Mouse (Mus musculus) kidney, postnatal 0 days (tissue): ENCODE results near the gene Fhl1. TPM values are rescaled to one million over a fixed set of nuclear protein-coding genes. Genes with fewer than 3 reads are reported as not detected.
A peak's percentile ranks its signal among the peaks of the same experiment; 100 is the strongest.

ENCODE experiments used
- ATAC-seq: fragments of 200-750 bp; cut with Nextera tagmentation; replicated peaks from 2 replicates; pipeline ENCODE4 v1.8.0; 2017; ENCODE audit warnings: low read depth, moderate number of reproducible peaks, moderate TSS enrichment, moderate library complexity; ENCODE audit not compliant: low FRiP score
- DNase-seq: peaks from one replicate; pipeline ENCODE4 v3.0.0-alpha.2; 2016; ENCODE audit warnings: low spot score
- H3K27ac ChIP-seq: fragments of 300-500 bp; sonication (generic); 2 replicates; pipeline ENCODE4 v1.5.1; 2014; ENCODE audit warnings: mild to moderate bottlenecking
- H3K27me3 ChIP-seq: fragments of 300-500 bp; sonication (generic); 2 replicates; pipeline ENCODE4 v1.6.1; 2014; ENCODE audit warnings: low read length, mixed read lengths; ENCODE audit not compliant: insufficient read depth
- H3K36me3 ChIP-seq: fragments of 300-500 bp; sonication (generic); 2 replicates; pipeline ENCODE4 v1.6.1; 2014; ENCODE audit warnings: low read length, mixed read lengths; ENCODE audit not compliant: insufficient read depth
- H3K4me1 ChIP-seq: fragments of 300-500 bp; sonication (generic); replicated peaks from 2 replicates; pipeline ENCODE4 v1.6.1; 2014; ENCODE audit warnings: antibody characterized with exemption, low read length, mixed read lengths; ENCODE audit not compliant: insufficient read depth
- H3K4me2 ChIP-seq: fragments of 300-500 bp; sonication (generic); 2 replicates; pipeline ENCODE4 v1.6.1; 2014; ENCODE audit warnings: mild to moderate bottlenecking, low read length, moderate library complexity, mixed read lengths
- H3K4me3 ChIP-seq: fragments of 300-500 bp; sonication (generic); replicated peaks from 2 replicates; pipeline ENCODE4 v1.5.1; 2014; ENCODE audit warnings: low read depth, low read length
- H3K9ac ChIP-seq: fragments of 300-500 bp; sonication (generic); 2 replicates; pipeline ENCODE4 v1.6.1; 2014; ENCODE audit warnings: low read depth, low read length
- H3K9me3 ChIP-seq: fragments of 300-500 bp; sonication (generic); replicated peaks from 2 replicates; pipeline ENCODE4 v1.6.1; 2016; ENCODE audit warnings: low read length, inconsistent platforms, mixed read lengths
- CTCF ChIP-seq: IDR thresholded peaks from 2 replicates; pipeline ENCODE4 v1.5.1; 2016; ENCODE audit warnings: antibody characterized with exemption, low read depth, mild to moderate bottlenecking, moderate library complexity
- WGBS: fragments of 180-500 bp; shearing (Covaris S2); extraction: QIAGEN DNeasy Blood & Tissue Kit; methylation state at CpG from one replicate; pipeline ENCODE4 v1.1.7; 2014; 5-methylcytosine and 5-hydroxymethylcytosine counted together
- polyA plus RNA-seq: library from polyadenylated mRNA; unstranded; fragments of >200 nt; fragmentation: Nextera tagmentation; extraction: Ambion mirVana; gene quantifications from 2 replicates; pipeline ENCODE4 v1.2.1, GENCODE M21; 2015

Fhl1 gene
- polyA plus RNA-seq, 1 experiment from 2014 or later, result 93.3 TPM

DNA sequence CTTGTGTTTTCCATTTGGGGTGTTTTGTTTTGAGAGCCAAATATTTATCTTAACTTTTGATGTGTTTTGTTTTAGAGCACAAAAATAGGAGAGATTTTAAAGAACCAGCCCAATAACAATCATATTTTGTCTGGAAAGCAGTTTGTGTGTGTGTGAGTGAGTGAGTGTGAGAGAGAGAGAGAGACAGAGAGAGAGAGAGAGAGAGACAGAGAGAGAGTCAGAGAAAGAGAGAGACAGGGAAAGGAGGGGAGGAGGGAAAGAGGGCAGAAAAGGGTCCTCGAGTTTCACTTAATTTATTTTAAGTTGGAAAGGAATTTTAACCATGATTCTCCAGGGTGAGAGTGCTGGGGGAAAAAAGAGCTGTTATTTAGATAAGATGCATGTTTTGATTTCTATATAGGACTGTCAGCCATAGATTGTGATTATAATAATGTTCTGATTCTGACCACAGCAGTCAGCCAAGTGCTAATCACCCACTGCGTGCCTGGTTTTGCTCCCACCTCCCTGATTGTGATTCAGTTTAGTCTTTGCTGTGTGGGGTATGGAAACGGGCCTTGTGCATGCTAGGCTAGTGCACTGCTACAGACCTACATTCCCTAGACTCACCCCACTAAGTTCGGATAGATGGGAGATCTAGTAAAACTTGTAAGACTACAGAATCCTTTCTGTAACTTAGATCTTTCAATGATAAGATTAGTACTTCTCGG lies 6.4 kb downstream of the Fhl1 start:
- no peak for ATAC-seq
- Histone ChIP-seq H3K4me2 (no peak overlapping the region), H3K4me1 (no peaks in the 10 kb centered on the region), H3K27ac (no peak overlapping the region), H3K9ac (no peak overlapping the region), H3K9me3 (no peaks in the 10 kb centered on the region), H3K36me3 (no peaks in the 10 kb centered on the region), H3K4me3 (no peak overlapping the region), H3K27me3 (no peaks in the 10 kb centered on the region)
- no peak for TF ChIP-seq CTCF
- DNase-seq, result no peak
- WGBS, result 61% methylated on average over 5 of the region's 5 CpGs

- Histone ChIP-seq H3K9me3 (no peaks in the 10 kb centered on the region), H3K9ac (no peak overlapping the region), H3K36me3 (no peaks in the 10 kb centered on the region), H3K4me3 (no peak overlapping the region), H3K4me1 (no peaks in the 10 kb centered on the region), H3K27ac (no peak overlapping the region), H3K4me2 (no peak overlapping the region), H3K27me3 (no peaks in the 10 kb centered on the region)
- WGBS, result 71% methylated on average over 3 of the region's 3 CpGs
- no peak for DNase-seq
- no peak for ATAC-seq
- no peak for TF ChIP-seq CTCF
These were observed 9.8 kb downstream of the Fhl1 start for GRCm38 (mm10) chrX:56741428-56741827.

GRCm38 (mm10) chrX:56751536-56751935 lies 19.9 kb downstream of the Fhl1 start:
- DNase-seq (peak; percentile 11), ATAC-seq (no peak)
- H3K27me3 ChIP-seq, result no peaks in the 10 kb centered on the region
- H3K9ac ChIP-seq, result no peak overlapping the region
- 50% methylated on average over 4 of the region's 4 CpGs for WGBS
- H3K4me1 ChIP-seq, result no peaks in the 10 kb centered on the region
- H3K4me3 ChIP-seq, result no peak overlapping the region
- H3K36me3 ChIP-seq, result no peaks in the 10 kb centered on the region
- no peak overlapping the region for H3K4me2 ChIP-seq
- H3K27ac ChIP-seq, result no peak overlapping the region
- no peaks in the 10 kb centered on the region for H3K9me3 ChIP-seq
- peak; percentile 45; the same call in 1 of the 2 replicates for TF ChIP-seq CTCF

DNA sequence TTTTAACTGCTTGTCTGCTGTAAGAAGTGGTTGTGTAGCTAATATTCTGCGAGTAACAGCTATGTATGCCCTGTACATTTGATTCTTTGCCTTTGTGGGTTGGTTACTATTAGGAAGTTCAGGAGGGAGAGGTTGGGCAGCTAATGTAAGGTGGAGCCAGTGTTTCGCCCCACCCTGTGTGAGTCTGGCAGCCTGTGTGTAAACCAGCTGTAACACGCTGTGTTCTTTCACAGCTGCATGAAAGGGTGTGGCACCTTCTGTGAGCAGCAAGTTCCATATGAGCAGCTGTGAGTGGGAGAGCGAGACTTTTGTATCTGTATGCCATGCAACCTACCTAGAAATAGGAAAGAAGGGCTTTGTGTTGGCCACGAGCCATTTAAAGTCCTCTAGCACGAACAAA lies 20.6 kb downstream of the Fhl1 start:
- Histone ChIP-seq H3K9ac (no peak overlapping the region), H3K9me3 (no peaks in the 10 kb centered on the region), H3K27ac (no peak overlapping the region), H3K36me3 (no peaks in the 10 kb centered on the region), H3K4me1 (no peaks in the 10 kb centered on the region), H3K4me2 (no peak overlapping the region), H3K27me3 (no peaks in the 10 kb centered on the region), H3K4me3 (no peak overlapping the region)
- WGBS, result 72% methylated on average over 6 of the region's 6 CpGs
- TF ChIP-seq CTCF, result no peak
- ATAC-seq, result no peak
- no peak for DNase-seq

GRCm38 (mm10) chrX:56753317-56754289 lies 22.0 kb downstream of the Fhl1 start:
- H3K9me3 ChIP-seq, result no peaks in the 10 kb centered on the region
- H3K4me2 ChIP-seq, result no peak overlapping the region
- H3K4me1 ChIP-seq, result no peaks in the 10 kb centered on the region
- no peaks in the 10 kb centered on the region for H3K36me3 ChIP-seq
- peak; percentile 20 for DNase-seq
- H3K9ac ChIP-seq, result no peak overlapping the region
- H3K4me3 ChIP-seq, result no peak overlapping the region
- TF ChIP-seq CTCF, result no peak
- ATAC-seq, result no peak
- no peak overlapping the region for H3K27ac ChIP-seq
- H3K27me3 ChIP-seq, result no peaks in the 10 kb centered on the region
- WGBS, result 77% methylated on average over 8 of the region's 8 CpGs

DNA sequence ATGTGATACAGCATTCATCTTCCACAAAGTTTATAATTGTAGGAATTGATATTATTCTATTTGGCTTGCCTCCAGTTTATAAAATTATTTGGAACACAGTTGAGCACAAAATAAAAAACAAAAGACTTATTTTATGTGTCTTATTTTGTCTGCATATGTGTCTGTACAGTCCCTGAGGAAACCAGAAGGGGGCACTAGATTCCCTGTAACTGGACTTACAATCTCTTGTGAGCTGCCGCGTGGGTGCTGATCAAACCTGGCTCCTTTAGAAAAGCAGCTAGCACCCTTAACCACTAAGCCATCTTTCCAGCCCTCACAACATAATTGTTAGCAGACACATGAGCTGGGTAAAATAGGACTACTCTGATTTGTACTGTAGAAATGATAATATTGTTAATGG lies 24.1 kb downstream of the Fhl1 start:
- DNase-seq, result peak; percentile 43
- no peak overlapping the region for H3K27ac ChIP-seq
- no peak overlapping the region for H3K9ac ChIP-seq
- H3K4me3 ChIP-seq, result no peak overlapping the region
- TF ChIP-seq CTCF, result peak; percentile 65
- ATAC-seq, result no peak
- H3K27me3 ChIP-seq, result no peaks in the 10 kb centered on the region
- no peaks in the 10 kb centered on the region for H3K4me1 ChIP-seq
- H3K36me3 ChIP-seq, result no peaks in the 10 kb centered on the region
- 40% methylated on average over 2 of the region's 2 CpGs for WGBS
- no peaks in the 10 kb centered on the region for H3K9me3 ChIP-seq
- H3K4me2 ChIP-seq, result no peak overlapping the region
